Mouse (Mus musculus): Measurements from ENCODE around the gene Adpgk. TPM values are rescaled to one million over a fixed set of nuclear protein-coding genes. Genes with fewer than 3 reads are reported as not detected.
"Not testable (repeated sequence)": the region's sequence is repeated elsewhere in the genome, so short reads cannot be mapped to it uniquely, and the experiment has no call there.

Adpgk gene
- total RNA-seq, 2 experiments from 2014 or later: 13.0 to 13.6 TPM

- DNase-seq: no peak
Observed at GRCm38 (mm10) chr9:59289529-59290115, 1.7 kb upstream of the Adpgk start.

- no peak for DNase-seq
Observed at GRCm38 (mm10) chr9:59291688-59292492, 532 bp downstream of the Adpgk start.

GRCm38 (mm10) chr9:59292493-59292875 lies 1.1 kb downstream of the Adpgk start:
- DNase-seq: no peak

GRCm38 (mm10) chr9:59296419-59296818 lies 5.1 kb downstream of the Adpgk start:
- DNase-seq: no peak

- no peak for DNase-seq
Observed at GRCm38 (mm10) chr9:59307890-59308289, 16.5 kb downstream of the Adpgk start.

GRCm38 (mm10) chr9:59310582-59311283 lies 19.4 kb downstream of the Adpgk start:
- no peak for DNase-seq

- no peak for DNase-seq
Observed at GRCm38 (mm10) chr9:59311284-59311670, 19.9 kb downstream of the Adpgk start.

- DNase-seq: no peak
Observed at GRCm38 (mm10) chr9:59316206-59316605, 24.8 kb downstream of the Adpgk start.

GRCm38 (mm10) chr9:59324351-59324750 lies 33.0 kb downstream of the Adpgk start:
- peak; percentile 41 for DNase-seq

- DNase-seq: no peak
Observed at GRCm38 (mm10) chr9:59330055-59330454, 38.7 kb downstream of the Adpgk start.

- DNase-seq: no peak
Observed at GRCm38 (mm10) chr9:59336539-59336938, 45.2 kb downstream of the Adpgk start.

- no peak for DNase-seq
Observed at GRCm38 (mm10) chr9:59337889-59338288, 46.5 kb downstream of the Adpgk start.

GRCm38 (mm10) chr9:59338411-59338810 lies 47.1 kb downstream of the Adpgk start:
- no peak for DNase-seq

GRCm38 (mm10) chr9:59339107-59339506 lies 47.7 kb downstream of the Adpgk start:
- no peak for DNase-seq

- DNase-seq: peak; percentile 12
Observed at GRCm38 (mm10) chr9:59340002-59340401, 48.6 kb downstream of the Adpgk start.

- DNase-seq: no peak
Observed at GRCm38 (mm10) chr9:59346176-59346575, 54.8 kb downstream of the Adpgk start.

GRCm38 (mm10) chr9:59352586-59353252 lies 61.4 kb downstream of the Adpgk start:
- DNase-seq: no peak

GRCm38 (mm10) chr9:59353253-59353639 lies 61.9 kb downstream of the Adpgk start, which contains the start of gene Bbs4:
Gene Bbs4 (minus strand): TSS chr9:59353508.
- DNase-seq: peak; percentile 95

GRCm38 (mm10) chr9:59358041-59358440 lies 66.7 kb downstream of the Adpgk start:
- DNase-seq: not testable (repeated sequence)

- not testable (repeated sequence) for DNase-seq
Observed at GRCm38 (mm10) chr9:59360487-59360886, 69.1 kb downstream of the Adpgk start.

- DNase-seq: no peak
Observed at GRCm38 (mm10) chr9:59369220-59369619, 77.9 kb downstream of the Adpgk start.

- DNase-seq: no peak
Observed at GRCm38 (mm10) chr9:59369646-59370045, 78.3 kb downstream of the Adpgk start.

Measured in heart, postnatal 4 days (tissue).